ENCODE assay signal across 16 mouse cellular contexts in the genomic region with DNA sequence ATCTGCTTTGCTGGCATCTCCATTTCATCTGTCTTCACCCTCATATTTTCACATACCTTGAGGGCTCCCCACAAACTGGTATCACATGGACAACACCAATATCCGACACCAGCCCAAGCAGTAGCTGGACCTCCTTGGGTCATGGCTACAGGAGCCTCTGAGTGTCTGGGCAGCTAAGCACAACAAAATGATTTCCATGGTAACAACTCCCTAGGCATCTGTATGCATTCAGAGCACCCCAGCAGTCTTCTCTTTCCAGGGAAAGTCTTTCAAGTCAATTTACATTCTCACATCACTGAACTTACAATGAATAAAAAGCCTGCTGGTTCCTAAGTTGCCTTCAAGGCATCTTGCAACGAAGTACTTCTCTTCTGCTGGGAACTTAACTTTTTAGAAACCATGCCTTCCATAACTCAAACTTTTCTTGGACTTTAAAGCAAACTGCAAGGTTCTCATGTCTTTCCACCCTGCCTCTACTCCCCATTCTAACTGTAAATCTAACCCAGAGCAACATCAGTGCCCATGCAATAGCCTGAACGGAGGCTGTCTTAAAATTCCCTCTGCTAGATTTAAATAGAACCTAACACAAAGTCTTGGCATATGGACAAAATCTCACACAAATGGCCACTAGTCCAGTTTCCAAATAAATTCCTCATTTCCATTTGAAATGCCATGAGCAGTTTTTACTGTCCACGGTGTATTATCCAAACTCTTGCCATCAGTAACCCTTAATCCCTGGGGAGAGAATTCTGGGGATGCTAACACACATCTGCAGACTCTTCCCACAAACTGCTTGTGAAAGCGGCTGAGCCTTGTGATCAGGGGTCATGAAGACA.
DNase-seq lines count a peak whose midpoint lies in the region; ATAC-seq lines count a peak whose summit lies in the region.
"Had no signal": no experiment of that assay in that cellular context is flagged by ENCODE, and none has a peak within 500 bp of the region (broad histone marks: within the 10 kb centered on the region; RNA-seq: fewer than 3 reads in every experiment).

No protein-coding gene starts in this region.

- WGBS in embryonic facial prominence, embryonic 10.5 days = 53% methylated on average over 5 of the region's 5 CpGs
- 31% methylated on average over 5 of the region's 5 CpGs for WGBS in hindbrain, embryonic 12.5 days
- WGBS in midbrain, embryonic 14.5 days = 10% methylated on average over 5 of the region's 5 CpGs
- WGBS in intestine, embryonic 16.5 days = 69% methylated on average over 5 of the region's 5 CpGs

- intact Hi-C loops in gastrocnemius, postnatal 36 days (cut with DNase I) = no loop called here
- intact Hi-C loops in heart, postnatal 36 days (cut with DNase I) = no loop called here

- no peaks in the 10 kb centered on the region for H3K36me3 ChIP-seq in embryonic facial prominence, embryonic 10.5 days (replicated peaks)
- H3K36me3 ChIP-seq in hindbrain, embryonic 12.5 days = peaks cover 5% of the 10 kb centered on the region; the same call in 1 of the 2 replicates
- peaks cover 26% of the 10 kb centered on the region for H3K36me3 ChIP-seq in midbrain, embryonic 14.5 days (ENCODE audit: control insufficient read depth, insufficient read depth, low read length)
- no peaks in the 10 kb centered on the region for H3K36me3 ChIP-seq in intestine, embryonic 16.5 days (ENCODE audit: control insufficient read depth, insufficient read depth, low read length)
- H3K36me3 ChIP-seq: embryonic facial prominence, embryonic 13.5 days; G1E; stomach, embryonic 15.5 days had no signal

- no peaks in the 10 kb centered on the region for H3K9me3 ChIP-seq in embryonic facial prominence, embryonic 10.5 days
- H3K9me3 ChIP-seq in hindbrain, embryonic 12.5 days (replicated peaks) = no peaks in the 10 kb centered on the region
- no peaks in the 10 kb centered on the region for H3K9me3 ChIP-seq in midbrain, embryonic 14.5 days (ENCODE audit: control insufficient read depth, low read length)
- no peaks in the 10 kb centered on the region for H3K9me3 ChIP-seq in intestine, embryonic 16.5 days (ENCODE audit: control insufficient read depth, low read length)
- H3K9me3 ChIP-seq: embryonic facial prominence, embryonic 13.5 days; G1E; stomach, embryonic 15.5 days had no signal

- 0 out of 2 replicates have a peak overlapping the region, but pooled peaks have one; percentile 5 for H3K27ac ChIP-seq in embryonic facial prominence, embryonic 10.5 days (replicated peaks)
- peak overlapping the region; percentile 45 for H3K27ac ChIP-seq in hindbrain, embryonic 12.5 days
- H3K27ac ChIP-seq in midbrain, embryonic 14.5 days (replicated peaks; ENCODE audit: low read depth, low read length) = peak overlapping the region; percentile 57
- no peak overlapping the region for H3K27ac ChIP-seq in intestine, embryonic 16.5 days (ENCODE audit: low read length)
- H3K27ac ChIP-seq: embryonic facial prominence, embryonic 13.5 days; heart, adult 2 months; macrophage; stomach, embryonic 15.5 days had no signal

- H3K4me1 ChIP-seq in embryonic facial prominence, embryonic 10.5 days = peaks cover 29% of the 10 kb centered on the region
- peaks cover 16% of the 10 kb centered on the region for H3K4me1 ChIP-seq in hindbrain, embryonic 12.5 days
- H3K4me1 ChIP-seq in midbrain, embryonic 14.5 days (ENCODE audit: control insufficient read depth, insufficient read depth, low read length) = peaks cover 18% of the 10 kb centered on the region; the same call in 1 of the 2 replicates
- H3K4me1 ChIP-seq in intestine, embryonic 16.5 days (ENCODE audit: control insufficient read depth, insufficient read depth, low read length) = no peaks in the 10 kb centered on the region
- H3K4me1 ChIP-seq: stomach, embryonic 15.5 days had no signal

- peak; percentile 55; the same call in 1 of the 2 replicates for ATAC-seq in hindbrain, embryonic 12.5 days (ENCODE audit: low FRiP score)
- peak; percentile 53; the same call in 1 of the 2 replicates for ATAC-seq in midbrain, embryonic 14.5 days (ENCODE audit: low FRiP score, low TSS enrichment)
- no peak for ATAC-seq in intestine, embryonic 16.5 days

- no peak overlapping the region for H3K4me3 ChIP-seq in embryonic facial prominence, embryonic 10.5 days
- H3K4me3 ChIP-seq in hindbrain, embryonic 12.5 days = no peak overlapping the region
- no peak overlapping the region for H3K4me3 ChIP-seq in midbrain, embryonic 14.5 days (replicated peaks; ENCODE audit: low read depth, low read length)
- no peak overlapping the region for H3K4me3 ChIP-seq in intestine, embryonic 16.5 days (ENCODE audit: low read length)
- H3K4me3 ChIP-seq: embryonic facial prominence, embryonic 13.5 days; heart, adult 2 months; stomach, embryonic 15.5 days had no signal

- no peak overlapping the region for H3K9ac ChIP-seq in hindbrain, embryonic 12.5 days
- H3K9ac ChIP-seq in midbrain, embryonic 14.5 days (replicated peaks; ENCODE audit: low read length) = no peak overlapping the region
- H3K9ac ChIP-seq in intestine, embryonic 16.5 days (ENCODE audit: low read depth, low read length) = no peak overlapping the region
- H3K9ac ChIP-seq: embryonic facial prominence, embryonic 13.5 days; stomach, embryonic 15.5 days had no signal

- H3K4me2 ChIP-seq in hindbrain, embryonic 12.5 days (replicated peaks) = no peak overlapping the region
- H3K4me2 ChIP-seq in midbrain, embryonic 14.5 days (ENCODE audit: low read length) = no peak overlapping the region; the same call in 1 of the 2 replicates
- no peak overlapping the region for H3K4me2 ChIP-seq in intestine, embryonic 16.5 days (ENCODE audit: low read depth, low read length)
- H3K4me2 ChIP-seq: embryonic facial prominence, embryonic 13.5 days; stomach, embryonic 15.5 days had no signal

- DNase-seq in adipocyte (ENCODE audit: low spot score) = peak; percentile 41
- no peak for DNase-seq in embryonic facial prominence, embryonic 10.5 days (ENCODE audit: low spot score)
- DNase-seq in midbrain, embryonic 14.5 days = peak; percentile 54
- DNase-seq in gastrocnemius, postnatal 36 days = no peak
- no peak for DNase-seq in heart, postnatal 36 days
- DNase-seq in heart, postnatal 4 days = no peak
- DNase-seq: cerebellum, adult 8-10 months; heart, adult 2 months; right cerebral cortex, postnatal 4 days; thymus, postnatal 25 days had no signal

- H3K27me3 ChIP-seq in embryonic facial prominence, embryonic 10.5 days (replicated peaks; ENCODE audit: low read depth, poor library complexity, severe bottlenecking) = no peaks in the 10 kb centered on the region
- H3K27me3 ChIP-seq in hindbrain, embryonic 12.5 days = no peaks in the 10 kb centered on the region
- H3K27me3 ChIP-seq in midbrain, embryonic 14.5 days (ENCODE audit: control insufficient read depth, insufficient read depth, low read length) = no peaks in the 10 kb centered on the region
- H3K27me3 ChIP-seq in intestine, embryonic 16.5 days (replicated peaks; ENCODE audit: control insufficient read depth, insufficient read depth, low read length) = no peaks in the 10 kb centered on the region
- H3K27me3 ChIP-seq: embryonic facial prominence, embryonic 13.5 days; stomach, embryonic 15.5 days had no signal

Comparison
In these comparisons a context has a peak if more than half of its experiments do, and no peak if none do; other contexts are left out.
1. DNase-seq: peak in adipocyte (single experiment) and midbrain, embryonic 14.5 days (single experiment); none in embryonic facial prominence, embryonic 10.5 days (single experiment), gastrocnemius, postnatal 36 days (0 of 2), heart, postnatal 36 days (0 of 2) and heart, postnatal 4 days (single experiment).